Mouse (Mus musculus) subcutaneous adipose tissue, adult 2 months (tissue): ENCODE measurements around the gene Pgm5. TPM values are rescaled to one million over a fixed set of nuclear protein-coding genes. Genes with fewer than 3 reads are reported as not detected.

Experiments
- polyA plus RNA-seq: library from polyadenylated mRNA; depleted of rRNA; stranded (reverse); fragments of >200 nt; gene quantifications from 2 replicates; pipeline ENCODE4 v1.2.3, GENCODE M21; 2012; ENCODE audit warnings: low replicate concordance; rRNA removed

Pgm5 gene
- polyA plus RNA-seq: 11.0 and 107 TPM in 2 replicates

GRCm38 (mm10) chr19:24861612-24862451, at the start of gene Pgm5:
Pgm5 (minus strand) TSS chr19:24861855.

GRCm38 (mm10) chr19:24900581-24901220, 39.0 kb upstream of the Pgm5 start, which contains the start of gene Foxd4:
Foxd4 (minus strand) TSS chr19:24901197.

GRCm38 (mm10) chr19:24875129-24875870, 13.6 kb upstream of the Pgm5 start, which contains the start of gene Gm10053:
Gm10053 (plus strand) TSS chr19:24875686.

DNA sequence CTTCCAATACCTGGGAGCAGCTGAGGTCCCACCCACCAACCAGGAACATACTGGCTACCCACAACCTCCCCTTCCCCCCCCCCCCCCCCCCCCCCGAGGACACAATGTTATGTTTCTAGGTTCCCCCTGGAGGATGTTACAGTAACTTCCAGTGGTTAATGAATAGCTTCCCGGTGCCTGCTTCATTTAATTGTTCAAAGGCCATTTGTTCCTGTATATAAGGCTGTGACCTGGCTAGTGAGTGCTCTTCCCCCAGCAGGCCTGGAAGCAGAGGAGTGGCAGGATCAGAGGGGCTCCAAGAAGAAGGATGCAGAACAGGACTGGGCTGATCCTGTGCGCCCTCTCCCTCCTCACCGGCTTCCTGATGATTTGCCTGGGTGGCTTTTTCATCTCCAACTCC, 187.9 kb downstream of the Pgm5 start, which contains the start of gene Tmem252:
Gene Tmem252 (plus strand): TSS at position 247 of the 400 bp plus-strand sequence.

Other genes with a start within 250 kb of the Pgm5 start
- gene Tmem252, start 187.8 kb downstream of the Pgm5 start, polyA plus RNA-seq: 2.6 and 3.4 TPM in 2 replicates
- 29.3 and 52.2 TPM in 2 replicates for gene Gm10053, start 13.8 kb upstream of the Pgm5 start, polyA plus RNA-seq
- not detected in 2 replicates for gene Foxd4, start 39.3 kb upstream of the Pgm5 start, polyA plus RNA-seq
- 3.3 and 3.5 TPM in 2 replicates for gene Cbwd1, start 99.8 kb upstream of the Pgm5 start, polyA plus RNA-seq
- 10.1 and 10.9 TPM in 2 replicates for gene Dock8, start 137.7 kb upstream of the Pgm5 start, polyA plus RNA-seq